Mouse (Mus musculus): ENCODE data around the gene Cd93. TPM values are rescaled to one million over a fixed set of nuclear protein-coding genes. Genes with fewer than 3 reads are reported as not detected.

Cd93 gene
- 11.4 and 11.8 TPM in 2 replicates for polyA plus RNA-seq (2015; fragmentation: Nextera tagmentation; extraction: Ambion mirVana)

DNA sequence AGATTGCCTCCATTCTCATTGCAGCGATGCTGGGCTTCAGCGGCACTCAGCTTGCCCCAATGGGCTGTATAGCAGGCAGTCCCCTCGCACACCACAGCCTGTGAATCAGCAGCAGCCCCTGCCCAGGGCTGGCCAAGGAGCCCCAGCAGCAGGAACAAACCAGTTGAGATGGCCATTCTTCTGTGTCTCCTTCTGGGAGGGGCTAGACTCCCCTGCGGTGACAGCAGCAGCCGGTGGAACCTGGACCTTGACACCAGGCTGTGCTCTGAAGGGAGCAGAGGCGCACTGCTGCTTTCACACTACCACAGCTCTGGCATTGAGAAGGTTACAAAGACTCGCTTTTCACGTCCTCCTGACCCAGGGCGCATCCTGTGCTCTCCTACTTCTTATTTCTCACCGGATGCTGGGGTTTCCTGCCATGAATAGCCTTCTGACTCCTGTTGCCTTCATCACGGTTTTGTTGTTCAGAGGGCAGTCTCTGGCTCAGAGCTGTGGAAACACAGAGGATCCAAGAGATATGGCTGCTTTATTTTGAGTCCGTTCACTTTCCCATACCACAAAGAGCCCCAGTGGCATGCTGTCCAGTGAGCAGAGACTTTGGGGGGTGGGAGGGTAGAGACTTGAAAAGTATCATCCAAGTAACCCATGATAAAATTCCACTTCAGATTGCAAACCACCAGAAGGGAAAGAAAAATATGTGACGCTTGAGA lies at the start of gene Cd93:
Gene Cd93 (minus strand): TSS at position 315 of the 710 bp plus-strand sequence.
- peak within 1 kb of the TSS; percentile 16 for H3K4me3 ChIP-seq (replicated peaks)
- WGBS: 52% methylated on average over 13 of the region's 13 CpGs

DNA sequence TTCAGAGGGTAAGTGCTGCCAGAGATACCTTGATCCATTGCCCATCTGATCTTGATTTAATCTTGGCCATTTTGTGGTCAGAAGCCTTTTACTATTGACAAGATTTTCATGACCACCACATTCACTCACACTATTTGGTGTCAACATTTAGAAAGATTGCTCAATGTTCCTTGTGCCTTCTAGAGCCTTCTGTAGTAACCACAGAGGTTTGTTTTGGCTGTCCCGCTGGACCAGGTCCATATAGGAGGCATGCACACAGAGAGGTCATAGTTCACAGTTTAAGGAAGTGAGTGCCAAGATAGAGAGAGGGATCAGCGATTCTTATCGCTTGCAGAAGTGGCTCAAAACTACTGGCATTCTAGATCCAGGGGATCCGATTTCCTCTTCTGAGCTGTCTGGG lies 48.7 kb upstream of the Cd93 start:
- H3K4me1 ChIP-seq: no peaks in the 10 kb centered on the region
- no peak overlapping the region for H3K27ac ChIP-seq (replicated peaks)
- no peaks in the 10 kb centered on the region for H3K27me3 ChIP-seq
- no peak overlapping the region for H3K4me2 ChIP-seq (replicated peaks)
- H3K9ac ChIP-seq: no peak overlapping the region
- WGBS: 61% methylated on average over 4 of the region's 4 CpGs
- no peak overlapping the region for H3K4me3 ChIP-seq (replicated peaks)
- H3K9me3 ChIP-seq (replicated peaks): no peaks in the 10 kb centered on the region
- H3K36me3 ChIP-seq: no peaks in the 10 kb centered on the region
- ATAC-seq (ENCODE audit: insufficient number of reproducible peaks, low FRiP score, low TSS enrichment, low read depth): no peak

More for the DNA sequence above, at the start of gene Cd93:
- Histone ChIP-seq H3K9ac (no peak within 1 kb of the TSS), H3K4me1 (no peaks in the 10 kb centered on the region), H3K36me3 (no peaks in the 10 kb centered on the region), H3K4me2 (replicated peaks) (no peak within 1 kb of the TSS), H3K9me3 (replicated peaks) (no peaks in the 10 kb centered on the region), H3K27me3 (no peaks in the 10 kb centered on the region), H3K27ac (replicated peaks) (peak within 1 kb of the TSS; percentile 8; the same call in 1 of the 2 replicates)
- ATAC-seq (ENCODE audit: insufficient number of reproducible peaks, low FRiP score, low TSS enrichment, low read depth): no peak

DNA sequence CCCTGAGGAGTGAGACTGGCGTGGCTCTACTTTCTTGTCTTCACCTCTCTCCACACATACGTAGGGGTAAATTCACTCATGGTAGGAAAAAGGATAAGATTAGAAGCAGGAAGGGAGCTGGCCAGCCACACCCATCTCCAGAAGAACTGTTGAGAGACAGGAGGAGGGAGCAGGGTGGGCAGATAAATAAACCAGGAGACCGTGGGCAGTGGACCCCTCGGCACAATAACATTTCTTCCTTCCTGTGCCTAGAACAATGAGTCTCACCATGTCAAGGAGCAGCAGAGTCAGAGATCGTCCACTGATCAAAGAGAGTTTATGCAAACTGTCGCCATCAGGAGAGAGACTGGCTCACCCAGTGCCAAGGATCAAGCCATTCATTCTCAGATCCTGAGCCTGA lies 46.8 kb upstream of the Cd93 start:
- no peak overlapping the region for H3K4me3 ChIP-seq (replicated peaks)
- H3K36me3 ChIP-seq: no peaks in the 10 kb centered on the region
- H3K9ac ChIP-seq: no peak overlapping the region
- ATAC-seq (ENCODE audit: insufficient number of reproducible peaks, low FRiP score, low TSS enrichment, low read depth): no peak
- WGBS: 68% methylated on average over 6 of the region's 6 CpGs
- H3K27ac ChIP-seq (replicated peaks): no peak overlapping the region
- H3K9me3 ChIP-seq (replicated peaks): no peaks in the 10 kb centered on the region
- H3K27me3 ChIP-seq: no peaks in the 10 kb centered on the region
- no peak overlapping the region for H3K4me2 ChIP-seq (replicated peaks)
- H3K4me1 ChIP-seq: no peaks in the 10 kb centered on the region

DNA sequence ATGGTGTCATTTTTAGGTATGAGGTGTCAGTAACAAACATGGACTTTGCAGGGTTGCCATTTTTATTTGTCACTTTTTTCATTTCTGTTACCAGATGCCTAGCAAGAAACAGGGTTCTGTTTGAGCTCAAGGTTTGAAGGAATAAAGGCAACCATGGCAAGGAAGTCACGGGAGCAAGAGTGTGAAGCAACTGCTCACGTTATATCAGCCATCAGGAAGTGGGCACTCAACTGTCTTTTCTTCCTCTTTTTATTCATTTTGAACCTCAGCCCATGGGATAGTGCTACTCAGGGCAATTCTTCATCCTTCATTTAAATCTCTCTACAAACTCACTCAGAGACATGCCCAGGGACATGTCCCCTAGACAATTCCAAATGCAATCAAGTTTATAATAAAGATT lies 45.5 kb upstream of the Cd93 start:
- Histone ChIP-seq H3K27me3 (no peaks in the 10 kb centered on the region), H3K4me2 (replicated peaks) (no peak overlapping the region), H3K27ac (replicated peaks) (no peak overlapping the region), H3K9me3 (replicated peaks) (no peaks in the 10 kb centered on the region), H3K4me1 (no peaks in the 10 kb centered on the region), H3K36me3 (no peaks in the 10 kb centered on the region), H3K9ac (no peak overlapping the region), H3K4me3 (replicated peaks) (no peak overlapping the region)
- 86% methylated on average over 2 of the region's 2 CpGs for WGBS
- ATAC-seq (ENCODE audit: insufficient number of reproducible peaks, low FRiP score, low TSS enrichment, low read depth): no peak

DNA sequence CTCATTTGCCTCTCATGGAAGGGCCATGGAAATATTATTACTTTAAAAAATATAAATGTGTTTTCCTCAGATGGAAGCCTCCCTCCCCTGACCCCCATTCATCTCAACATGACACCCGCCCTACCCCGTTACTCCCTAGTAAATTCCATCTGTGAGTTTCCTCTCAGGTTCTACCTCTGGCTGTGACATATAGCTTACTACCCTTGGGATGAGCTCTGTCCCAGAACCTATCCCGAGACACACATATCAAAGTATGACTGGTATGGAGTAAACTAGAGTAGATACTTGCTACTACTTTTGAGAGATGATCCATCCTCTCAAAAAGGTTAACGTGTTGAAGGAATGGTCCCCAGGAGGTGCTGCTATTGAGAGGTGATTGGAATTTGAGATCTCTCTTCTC lies 42.2 kb upstream of the Cd93 start:
- no peak overlapping the region for H3K9ac ChIP-seq
- no peak overlapping the region for H3K4me2 ChIP-seq (replicated peaks)
- H3K4me1 ChIP-seq: no peaks in the 10 kb centered on the region
- no peak overlapping the region for H3K4me3 ChIP-seq (replicated peaks)
- H3K9me3 ChIP-seq (replicated peaks): no peaks in the 10 kb centered on the region
- H3K27me3 ChIP-seq: no peaks in the 10 kb centered on the region
- whole genome bisulfite sequencing: 88% methylated on average over 4 of the region's 4 CpGs
- ATAC-seq (ENCODE audit: insufficient number of reproducible peaks, low FRiP score, low TSS enrichment, low read depth): no peak
- H3K36me3 ChIP-seq: no peaks in the 10 kb centered on the region
- no peak overlapping the region for H3K27ac ChIP-seq (replicated peaks)

DNA sequence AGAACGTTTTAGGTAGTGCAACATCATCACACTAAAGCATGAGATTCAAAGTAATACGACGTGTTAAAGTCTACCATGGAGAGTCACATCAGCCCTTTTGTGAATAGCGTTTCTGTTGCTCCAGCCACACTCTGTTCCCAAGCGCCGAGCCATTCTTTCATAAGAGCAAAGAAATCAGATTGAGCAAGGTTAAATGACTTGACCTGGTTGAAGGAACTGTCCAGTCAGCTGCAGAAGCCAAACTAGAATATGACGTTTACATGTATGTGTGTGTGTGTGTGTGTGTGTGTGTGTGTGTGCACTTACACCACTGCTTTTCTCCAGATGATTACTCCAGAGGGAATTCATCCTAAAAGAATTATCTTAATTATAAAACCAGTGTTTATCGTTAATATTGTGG lies 37.0 kb upstream of the Cd93 start:
- H3K4me2 ChIP-seq (replicated peaks): no peak overlapping the region
- no peaks in the 10 kb centered on the region for H3K36me3 ChIP-seq
- no peak for ATAC-seq (ENCODE audit: insufficient number of reproducible peaks, low FRiP score, low TSS enrichment, low read depth)
- H3K27ac ChIP-seq (replicated peaks): no peak overlapping the region
- no peaks in the 10 kb centered on the region for H3K27me3 ChIP-seq
- no peaks in the 10 kb centered on the region for H3K4me1 ChIP-seq
- WGBS: 81% methylated on average over 8 of the region's 8 CpGs
- no peak overlapping the region for H3K4me3 ChIP-seq (replicated peaks)
- no peak overlapping the region for H3K9ac ChIP-seq
- H3K9me3 ChIP-seq (replicated peaks): no peaks in the 10 kb centered on the region

DNA sequence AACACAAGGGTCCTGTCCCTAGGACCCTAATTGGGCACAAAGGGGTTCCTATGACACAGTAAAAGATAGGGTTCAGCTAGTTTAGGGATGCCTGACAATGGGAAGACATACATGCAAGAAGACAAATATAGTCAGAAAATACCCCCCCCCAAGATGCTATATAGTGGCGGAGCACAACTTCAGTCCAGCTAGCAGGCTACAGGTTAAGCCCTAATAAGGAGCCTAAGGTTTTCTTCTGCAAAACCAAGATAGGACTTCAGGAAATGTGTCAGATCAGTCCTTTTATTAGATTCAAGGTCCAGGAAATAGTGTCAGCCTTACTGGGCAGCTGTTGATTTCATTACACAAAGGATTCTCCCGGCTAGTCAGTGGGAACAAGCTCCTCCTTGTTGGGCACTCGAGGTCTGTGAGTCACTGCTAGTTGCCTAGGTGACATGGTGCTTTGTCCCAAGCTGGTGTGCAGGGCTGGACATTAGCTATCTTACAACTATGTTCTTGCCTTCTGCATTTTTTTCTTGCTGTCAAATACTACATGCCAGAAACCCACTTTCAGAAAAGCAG lies 34.9 kb upstream of the Cd93 start:
- no peaks in the 10 kb centered on the region for H3K4me1 ChIP-seq
- H3K4me2 ChIP-seq (replicated peaks): no peak overlapping the region
- 33% methylated on average over 3 of the region's 3 CpGs for WGBS
- H3K4me3 ChIP-seq (replicated peaks): no peak overlapping the region
- no peak for ATAC-seq (ENCODE audit: insufficient number of reproducible peaks, low FRiP score, low TSS enrichment, low read depth)
- H3K27ac ChIP-seq (replicated peaks): no peak overlapping the region
- no peaks in the 10 kb centered on the region for H3K27me3 ChIP-seq
- H3K9ac ChIP-seq: no peak overlapping the region
- H3K9me3 ChIP-seq (replicated peaks): no peaks in the 10 kb centered on the region
- no peaks in the 10 kb centered on the region for H3K36me3 ChIP-seq

DNA sequence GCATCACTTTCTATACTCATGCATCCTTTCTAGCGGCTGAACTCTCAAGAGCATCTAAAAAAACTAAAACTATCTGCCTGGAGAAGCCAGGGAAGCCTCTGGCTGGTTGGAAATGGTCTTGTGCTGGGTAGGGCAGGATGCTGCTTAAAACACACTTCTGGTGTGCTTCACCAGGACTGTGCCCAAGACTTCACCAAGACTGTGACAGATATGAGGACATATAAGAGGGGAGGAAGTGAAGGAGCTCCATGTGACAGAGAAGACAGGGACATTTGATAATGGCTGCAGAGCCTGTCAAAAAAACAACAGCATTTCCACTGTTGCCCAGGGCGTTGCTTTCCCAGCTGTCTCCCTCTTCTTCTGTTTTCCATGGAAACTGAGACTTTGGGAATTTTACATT lies 34.0 kb upstream of the Cd93 start:
- Histone ChIP-seq H3K9me3 (replicated peaks) (no peaks in the 10 kb centered on the region), H3K36me3 (no peaks in the 10 kb centered on the region), H3K4me1 (no peaks in the 10 kb centered on the region), H3K9ac (no peak overlapping the region), H3K4me3 (replicated peaks) (no peak overlapping the region), H3K4me2 (replicated peaks) (no peak overlapping the region), H3K27ac (replicated peaks) (no peak overlapping the region), H3K27me3 (no peaks in the 10 kb centered on the region)
- 74% methylated on average over 2 of the region's 2 CpGs for WGBS
- ATAC-seq (ENCODE audit: insufficient number of reproducible peaks, low FRiP score, low TSS enrichment, low read depth): no peak

DNA sequence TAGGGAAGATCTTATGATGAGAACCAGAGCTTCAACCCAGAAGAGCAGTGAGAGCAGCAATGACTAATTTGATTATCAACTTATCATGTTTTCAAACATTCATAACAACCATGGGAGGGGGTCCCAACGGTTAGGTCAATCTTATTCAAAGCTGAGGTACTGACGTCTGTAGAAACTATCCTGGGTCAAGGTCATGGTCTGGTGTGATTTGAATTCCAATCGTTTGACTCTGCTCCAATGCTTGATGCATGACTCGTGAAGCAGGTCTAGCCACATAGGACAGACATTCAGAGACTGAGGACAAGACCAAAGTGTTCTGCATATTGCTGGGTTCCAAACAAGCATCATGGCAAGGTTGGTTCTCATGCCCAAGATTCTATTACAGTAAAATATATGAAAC lies 33.2 kb upstream of the Cd93 start:
- H3K4me3 ChIP-seq (replicated peaks): no peak overlapping the region
- ATAC-seq (ENCODE audit: insufficient number of reproducible peaks, low FRiP score, low TSS enrichment, low read depth): no peak
- no peaks in the 10 kb centered on the region for H3K27me3 ChIP-seq
- H3K36me3 ChIP-seq: no peaks in the 10 kb centered on the region
- H3K4me1 ChIP-seq: no peaks in the 10 kb centered on the region
- 67% methylated on average over 4 of the region's 4 CpGs for WGBS
- no peak overlapping the region for H3K27ac ChIP-seq (replicated peaks)
- H3K4me2 ChIP-seq (replicated peaks): no peak overlapping the region
- no peak overlapping the region for H3K9ac ChIP-seq
- H3K9me3 ChIP-seq (replicated peaks): no peaks in the 10 kb centered on the region

DNA sequence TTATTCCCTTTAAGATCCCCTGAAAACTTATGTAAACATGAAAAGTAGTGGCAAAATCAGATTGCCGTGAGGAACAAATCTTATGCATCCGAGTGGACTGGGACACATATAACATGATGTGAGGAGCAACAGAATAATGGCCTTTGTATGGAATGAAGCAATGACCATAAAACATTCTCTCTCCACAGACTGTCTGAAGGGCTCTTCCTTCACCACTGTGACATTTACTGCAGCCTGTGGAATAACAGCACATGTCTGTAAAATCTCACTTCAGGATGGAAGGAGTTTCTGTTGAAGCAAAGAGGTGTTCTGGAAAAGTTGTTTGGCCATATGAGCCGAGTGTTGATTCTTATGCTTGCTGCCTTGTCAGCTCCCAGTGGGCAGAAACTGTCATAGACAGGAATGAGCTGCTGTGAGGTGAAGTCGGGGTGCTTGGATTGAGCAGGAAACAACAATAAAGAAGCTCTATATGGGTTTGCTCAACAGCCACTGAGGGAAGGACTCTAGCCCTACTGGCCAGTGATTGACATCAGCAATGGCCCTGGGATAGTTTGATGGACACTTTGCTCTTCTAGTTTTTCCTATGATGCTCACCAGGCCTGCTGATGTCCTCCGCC lies 32.6 kb upstream of the Cd93 start:
- no peak for ATAC-seq (ENCODE audit: insufficient number of reproducible peaks, low FRiP score, low TSS enrichment, low read depth)
- Histone ChIP-seq H3K4me2 (replicated peaks) (no peak overlapping the region), H3K36me3 (no peaks in the 10 kb centered on the region), H3K9me3 (replicated peaks) (no peaks in the 10 kb centered on the region), H3K4me1 (no peaks in the 10 kb centered on the region), H3K27ac (replicated peaks) (no peak overlapping the region), H3K4me3 (replicated peaks) (no peak overlapping the region), H3K27me3 (no peaks in the 10 kb centered on the region), H3K9ac (no peak overlapping the region)
- WGBS: 79% methylated on average over 5 of the region's 5 CpGs

DNA sequence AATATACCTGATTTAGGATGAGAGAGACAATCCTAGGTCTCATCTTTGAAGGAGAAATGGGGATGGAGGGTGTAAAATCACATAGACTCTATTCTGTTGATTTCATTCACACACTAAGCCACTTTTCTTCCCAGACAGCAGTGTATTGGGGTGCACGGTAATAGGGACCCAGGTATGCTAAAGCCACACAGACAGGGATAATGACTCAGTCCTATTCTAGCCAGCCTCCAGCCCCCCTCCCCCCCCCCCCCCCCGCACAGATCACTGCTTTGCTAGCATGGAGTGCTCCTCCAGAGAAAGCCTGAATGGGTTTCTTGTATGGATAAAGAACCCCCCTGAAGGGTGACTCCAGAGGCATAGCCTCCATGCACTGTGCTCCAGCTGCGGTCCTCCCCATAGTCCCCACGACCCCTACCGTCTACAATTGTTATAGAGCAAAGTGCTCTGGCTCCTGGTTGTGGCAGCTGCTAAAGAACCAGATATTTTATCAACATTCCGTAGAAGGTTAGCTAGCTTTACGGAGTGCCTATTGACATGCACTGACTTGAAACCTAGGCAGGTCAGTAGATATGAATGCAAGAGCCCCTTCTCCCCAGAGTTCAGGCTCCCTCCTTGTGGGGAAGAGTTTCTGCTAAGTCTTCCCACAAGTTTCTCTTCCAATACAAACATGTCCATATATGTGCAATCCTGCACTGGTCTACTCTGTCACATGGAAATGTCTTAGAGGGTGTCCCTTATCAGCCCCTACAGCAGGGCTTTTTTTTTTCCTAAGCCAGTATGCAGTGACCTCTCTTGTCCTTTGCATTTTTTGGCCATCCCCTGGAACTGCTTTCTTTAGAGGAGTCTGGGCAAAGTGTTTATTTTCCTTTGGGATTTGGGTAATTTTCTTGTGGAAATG lies 26.2 kb upstream of the Cd93 start:
- no peak for ATAC-seq (ENCODE audit: insufficient number of reproducible peaks, low FRiP score, low TSS enrichment, low read depth)
- Histone ChIP-seq H3K27me3 (no peaks in the 10 kb centered on the region), H3K4me1 (no peaks in the 10 kb centered on the region), H3K9ac (no peak overlapping the region), H3K27ac (replicated peaks) (no peak overlapping the region), H3K9me3 (replicated peaks) (no peaks in the 10 kb centered on the region), H3K4me3 (replicated peaks) (no peak overlapping the region), H3K36me3 (no peaks in the 10 kb centered on the region), H3K4me2 (replicated peaks) (no peak overlapping the region)
- WGBS: 44% methylated on average over 6 of the region's 7 CpGs
